Mouse (Mus musculus) heart, adult 9 months (tissue): ENCODE measurements around the gene Nxnl1.

Experiments used
- DNase-seq, 2 experiments: peaks; one replicate each; pipeline ENCODE4 v3.0.0; 2022; ENCODE audit warnings: low spot score in 2 of 2

Nxnl1 gene

GRCm38 (mm10) chr8:71566501-71566900 is at the start of gene Nxnl1:
Gene Nxnl1 (minus strand): TSS chr8:71566601.
- no peak for DNase-seq

- DNase-seq: no peak
These were observed 47.0 kb upstream of the Nxnl1 start for GRCm38 (mm10) chr8:71613418-71613817.

GRCm38 (mm10) chr8:71612141-71612540 is 45.7 kb upstream of the Nxnl1 start:
- DNase-seq: no peak

GRCm38 (mm10) chr8:71610822-71611651 is 44.6 kb upstream of the Nxnl1 start, which contains the start of gene Colgalt1:
Gene Colgalt1 (plus strand): TSS chr8:71610998.
- DNase-seq: peak; percentile 99

DNA sequence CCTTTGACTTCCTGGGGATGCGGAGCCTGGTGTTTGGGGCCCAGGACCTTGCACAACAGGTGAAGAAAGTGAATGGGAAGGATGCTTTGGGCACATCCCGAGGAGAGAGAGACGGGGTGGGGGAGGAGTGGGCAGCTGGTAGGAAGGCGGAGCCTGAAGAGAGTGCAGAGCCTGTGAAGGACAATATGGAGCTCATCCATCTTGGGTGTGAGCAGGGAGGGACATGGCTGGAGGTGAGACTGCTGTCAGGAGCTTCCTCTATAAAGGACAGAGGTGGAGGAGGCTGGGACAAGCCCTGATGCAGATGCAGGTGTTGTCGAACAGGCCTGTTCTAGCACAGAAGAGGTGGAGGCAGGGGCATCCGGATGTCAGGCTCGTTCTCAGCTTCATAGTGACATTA is 37.6 kb upstream of the Nxnl1 start:
- no peak for DNase-seq

DNA sequence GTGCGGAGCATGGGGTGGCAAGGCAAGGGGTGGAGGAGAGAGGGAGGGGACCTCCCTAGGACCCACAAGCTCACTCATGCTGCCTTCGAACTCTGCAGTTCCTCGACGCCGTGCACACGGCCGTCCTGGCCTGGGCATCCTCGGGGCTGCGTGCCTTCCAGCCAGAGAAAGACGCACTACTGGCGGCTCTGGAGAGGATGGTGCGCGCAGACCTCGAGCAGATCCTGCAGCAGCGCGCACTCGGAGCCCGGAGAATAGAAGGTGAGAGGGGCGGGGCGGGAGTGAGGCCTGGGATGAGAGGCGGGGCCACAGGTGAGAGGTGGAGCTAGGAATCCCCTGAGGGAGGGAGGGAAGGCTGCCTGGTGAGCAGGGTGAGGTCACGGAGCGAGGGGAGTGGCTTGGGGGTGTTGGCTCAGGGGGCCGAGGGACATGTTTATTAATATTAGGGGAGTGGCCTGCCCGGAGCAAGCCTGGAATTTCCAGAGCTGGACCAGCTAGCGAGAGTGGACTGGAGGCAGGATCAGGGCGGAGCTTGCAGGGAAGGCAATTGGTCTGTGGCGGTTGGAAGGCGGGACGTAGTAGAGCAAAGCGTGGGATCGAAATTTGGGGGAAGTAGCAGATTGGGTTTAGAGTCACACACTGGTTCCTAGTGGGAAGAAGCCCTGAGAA is 36.4 kb upstream of the Nxnl1 start:
- DNase-seq: peak; percentile 76 to 83

- no peak for DNase-seq
These were observed 35.7 kb upstream of the Nxnl1 start for GRCm38 (mm10) chr8:71601939-71602665.

- DNase-seq: no peak
These were observed 32.4 kb upstream of the Nxnl1 start for GRCm38 (mm10) chr8:71598841-71599240.

GRCm38 (mm10) chr8:71598375-71598774 is 32.0 kb upstream of the Nxnl1 start:
- no peak for DNase-seq

GRCm38 (mm10) chr8:71597451-71597850 is 31.1 kb upstream of the Nxnl1 start, which contains the start of gene Fam129c:
Gene Fam129c (plus strand): TSS chr8:71597648.
- DNase-seq: no peak

DNA sequence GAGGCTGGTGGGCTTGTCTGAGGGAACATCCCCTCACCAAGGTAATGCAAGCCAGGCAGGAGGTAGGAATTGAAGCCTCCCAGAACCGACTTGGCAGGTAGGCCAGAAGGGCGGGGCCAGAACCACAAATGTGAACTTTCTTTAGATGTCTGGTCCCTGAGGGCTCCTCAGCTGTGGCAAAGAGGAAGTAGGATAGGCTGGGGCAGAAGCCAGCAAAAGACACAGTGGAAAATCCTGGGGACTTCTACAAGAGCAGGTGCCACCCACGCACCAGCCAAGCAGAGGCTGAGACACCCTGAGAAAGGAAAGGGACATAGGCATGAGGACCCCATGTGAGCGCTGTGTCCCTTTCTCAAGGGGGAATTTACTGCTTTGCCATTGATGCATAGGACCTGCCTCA is 30.4 kb upstream of the Nxnl1 start:
- DNase-seq: no peak

DNA sequence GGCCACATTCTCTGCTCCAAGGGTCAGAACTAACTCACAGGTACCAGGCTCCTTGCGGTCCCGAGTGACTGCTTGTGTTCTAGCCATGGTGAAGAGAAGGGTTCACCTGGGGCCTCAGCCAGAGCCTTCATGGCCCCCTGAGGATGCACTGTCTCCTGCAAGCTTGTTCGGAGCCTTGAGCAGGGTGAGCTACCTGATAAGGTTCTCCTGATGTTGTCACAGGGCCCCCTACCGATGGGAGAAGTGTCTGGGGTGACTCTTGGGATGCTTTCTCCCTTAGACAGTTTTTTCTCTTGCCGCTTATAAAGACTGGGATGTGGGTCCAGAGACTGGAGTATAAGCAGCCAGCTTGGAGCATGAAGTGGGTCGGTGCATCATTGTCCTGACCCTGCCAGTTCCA is 30.0 kb upstream of the Nxnl1 start:
- no peak for DNase-seq

GRCm38 (mm10) chr8:71595862-71596261 is 29.5 kb upstream of the Nxnl1 start:
- DNase-seq: peak; percentile 65 to 84

DNA sequence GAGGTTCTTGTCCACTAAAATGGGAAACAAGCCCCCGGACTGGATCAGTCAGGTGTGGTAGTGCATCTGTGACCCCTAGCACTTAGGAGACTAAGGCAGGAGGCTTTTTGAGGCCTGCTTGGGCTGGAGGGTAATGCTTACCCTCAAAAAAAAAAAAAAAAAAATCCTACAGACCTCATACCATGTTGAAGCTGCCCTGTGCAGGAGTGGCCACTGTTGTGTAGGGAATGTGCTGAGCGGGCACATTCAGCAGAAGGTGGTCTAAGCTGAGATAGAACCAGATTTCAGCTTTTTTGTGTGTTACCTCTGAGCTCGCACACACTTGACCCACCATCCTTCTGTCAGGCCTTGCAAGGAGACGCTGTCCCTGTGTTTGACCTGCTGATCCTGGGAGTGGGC is 27.9 kb upstream of the Nxnl1 start:
- DNase-seq: no peak

DNA sequence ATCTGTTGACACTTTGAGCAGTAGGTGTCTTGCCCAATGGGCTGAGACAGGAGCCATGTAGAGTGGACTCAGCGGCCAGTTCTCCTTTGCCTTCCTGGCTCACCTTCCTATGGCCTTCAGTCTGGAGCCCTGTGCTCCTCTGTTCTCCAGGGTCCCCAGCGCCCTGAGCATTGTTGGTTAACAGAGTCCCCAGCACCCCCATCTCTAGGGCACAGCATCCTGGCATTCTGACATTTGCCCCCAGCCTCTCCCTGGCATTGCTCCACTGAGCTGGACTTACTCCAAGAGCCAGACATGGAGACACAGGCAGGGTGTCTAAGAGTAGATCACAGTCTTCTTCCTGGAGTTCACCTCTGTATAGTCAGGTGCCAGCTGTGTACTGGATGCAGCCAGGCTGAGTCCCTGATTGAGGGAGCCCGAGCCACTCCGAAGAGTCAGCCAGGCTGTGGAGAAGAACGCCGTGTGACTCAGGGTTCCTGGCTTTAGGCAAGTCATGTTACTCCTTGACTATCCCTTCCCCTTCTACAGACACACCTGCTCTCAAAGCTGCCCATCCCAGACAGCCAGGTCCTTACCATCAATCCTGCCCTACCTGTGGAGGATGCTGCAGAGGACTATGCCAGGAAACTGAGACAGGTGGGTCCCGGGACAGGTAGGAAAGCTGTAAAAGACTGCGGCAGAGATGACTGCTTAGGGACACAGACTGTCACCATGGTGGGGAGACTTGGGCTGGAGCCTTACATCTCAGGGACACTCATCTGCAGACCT is 27.3 kb upstream of the Nxnl1 start:
- no peak for DNase-seq

- peak in 1 of 2 experiments; percentile 82 for DNase-seq
These were observed 26.2 kb upstream of the Nxnl1 start for GRCm38 (mm10) chr8:71592374-71593170.

DNA sequence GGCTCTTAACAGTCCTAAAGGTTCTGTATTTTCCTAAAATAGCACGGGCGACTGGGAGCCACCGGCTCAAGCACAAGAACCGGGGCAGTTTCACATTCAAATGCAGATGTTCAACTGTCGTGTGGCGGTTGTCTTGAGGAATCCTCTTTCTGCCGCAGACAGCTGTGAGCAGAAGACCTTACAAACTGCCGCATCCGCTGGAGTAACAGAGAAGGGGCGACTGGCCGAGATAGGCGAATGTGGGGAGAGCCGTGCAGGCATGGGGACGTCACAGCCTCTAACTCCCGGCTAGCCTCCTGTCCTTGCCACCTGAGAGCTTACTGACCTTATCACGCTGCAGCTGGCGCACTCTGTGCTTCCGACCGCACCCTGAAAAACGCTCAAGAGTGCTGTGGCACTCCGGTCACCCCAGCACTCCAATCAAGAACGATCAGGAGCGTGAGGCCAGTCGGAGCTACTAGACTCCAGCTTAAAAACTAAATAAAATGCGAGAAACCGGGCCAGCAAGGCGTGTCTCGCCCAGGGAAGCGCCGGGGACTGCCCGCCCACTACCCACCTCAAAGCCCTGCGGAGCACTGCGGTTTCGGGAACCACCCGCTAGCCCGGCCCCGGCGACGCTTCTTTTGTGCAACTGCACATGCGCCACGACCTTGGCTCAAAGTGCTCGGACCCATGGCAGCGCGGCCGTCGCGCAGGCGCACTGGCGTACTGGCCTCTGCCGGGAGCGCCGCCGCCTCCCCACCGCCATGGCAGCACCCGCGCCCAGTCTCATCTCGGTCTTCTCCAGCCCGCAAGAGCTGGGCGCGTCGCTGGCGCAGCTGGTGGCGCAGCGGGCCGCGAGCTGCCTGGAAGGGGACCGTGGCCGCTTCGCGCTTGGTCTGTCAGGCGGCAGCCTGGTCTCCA is 25.3 kb upstream of the Nxnl1 start, which contains the start of gene Pgls:
Gene Pgls (plus strand): TSS at position 706 of the 903 bp plus-strand sequence.
- peak; percentile 96 to 97 for DNase-seq

- no peak for DNase-seq
These were observed 24.6 kb upstream of the Nxnl1 start for GRCm38 (mm10) chr8:71591017-71591416.

GRCm38 (mm10) chr8:71588762-71589161 is 22.4 kb upstream of the Nxnl1 start:
- no peak for DNase-seq

- no peak for DNase-seq
These were observed 20.5 kb upstream of the Nxnl1 start for GRCm38 (mm10) chr8:71586891-71587290.
